15 mouse cellular contexts compared by ENCODE assay signal in genomic region chr1:46843406-46843805, GRCm38 (mm10).
"Had no signal": no experiment of that assay in that cellular context is flagged by ENCODE, and none has a peak within 500 bp of the region (broad histone marks: within the 10 kb centered on the region; RNA-seq: fewer than 3 reads in every experiment).

No protein-coding gene starts in this region.

- H3K9me3 ChIP-seq: limb, embryonic 12.5 days; midbrain, embryonic 10.5 days; neural tube, embryonic 13.5 days had no signal

- H3K4me2 ChIP-seq: limb, embryonic 12.5 days; neural tube, embryonic 13.5 days had no signal

- H3K4me3 ChIP-seq: limb, embryonic 12.5 days; midbrain, embryonic 10.5 days; neural tube, embryonic 13.5 days had no signal

- ATAC-seq: hindbrain, embryonic 16.5 days; inflammation-experienced regulatory T-cells, adult 6 months; midbrain, embryonic 16.5 days had no signal

- H3K27ac ChIP-seq: limb, embryonic 12.5 days; liver, embryonic 14.5 days; midbrain, embryonic 10.5 days; neural tube, embryonic 13.5 days; stomach, postnatal 0 days had no signal

- H3K27me3 ChIP-seq: limb, embryonic 12.5 days; neural tube, embryonic 13.5 days had no signal

- H3K9ac ChIP-seq: limb, embryonic 12.5 days; liver, embryonic 14.5 days; neural tube, embryonic 13.5 days had no signal

- DNase-seq: kidney, adult 11 months; kidney, postnatal 14 days; layer of hippocampus, postnatal 36 days; liver; lung, adult 18-20 months; lung, postnatal 4 days; thymus, postnatal 36 days had no signal

- H3K36me3 ChIP-seq: limb, embryonic 12.5 days; midbrain, embryonic 10.5 days; neural tube, embryonic 13.5 days had no signal
